Mouse (Mus musculus) monocyte, adult 5-6 weeks (primary cell): ENCODE data around the gene Hoxd10. TPM values are rescaled to one million over a fixed set of nuclear protein-coding genes. Genes with fewer than 3 reads are reported as not detected.

Source experiments
- ATAC-seq: fragments of 153-309, 156-312 bp; replicated peaks from 2 replicates; pipeline ENCODE4 v1.8.0; 2017; ENCODE audit warnings: mild to moderate bottlenecking; ENCODE audit not compliant: low TSS enrichment, insufficient number of reproducible peaks, severe bottlenecking, poor library complexity, low FRiP score
- total RNA-seq: library from RNA; stranded (forward); fragments of 200-1000, 200-491, 200-594 nt; gene quantifications from 3 replicates; pipeline ENCODE4 v1.2.3, GENCODE M21; 2017

Gene Hoxd10
- total RNA-seq, 1 experiment from 2014 or later = not detected

DNA sequence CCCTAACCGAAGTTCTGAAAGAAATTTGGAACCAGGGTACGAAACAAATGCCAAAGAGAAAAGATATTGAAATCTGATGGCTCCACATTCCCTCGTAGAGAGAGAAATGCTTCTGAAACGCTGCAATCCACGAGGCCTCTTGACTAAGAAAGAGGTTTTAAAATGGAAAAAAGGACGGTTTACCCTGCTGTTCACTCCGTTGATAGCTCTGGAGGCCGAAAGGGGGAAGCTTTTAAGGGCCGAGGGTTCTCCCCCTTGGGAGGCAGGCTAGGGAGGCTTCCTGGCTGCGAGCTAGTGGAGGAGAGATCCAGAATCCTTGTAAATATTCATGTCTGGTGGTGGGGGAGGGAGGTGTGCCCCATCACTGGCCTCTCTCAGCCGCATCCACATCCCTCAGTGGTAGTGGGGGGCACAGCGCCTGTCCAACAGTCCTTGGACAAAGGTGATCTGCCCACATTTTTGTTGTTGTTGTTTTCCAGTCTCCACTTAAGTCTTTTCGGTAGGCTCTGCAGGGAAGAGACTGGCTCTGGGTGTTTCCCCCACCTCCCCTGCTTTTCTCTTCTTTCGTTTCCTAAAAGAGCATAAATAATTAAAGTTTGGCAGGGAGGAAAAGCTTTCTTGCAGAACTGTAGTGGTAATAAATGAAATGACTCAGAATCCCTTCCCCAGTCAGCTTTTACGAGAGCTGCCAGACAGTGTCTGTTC lies 12.7 kb upstream of the Hoxd10 start, which contains the start of gene Hoxd11:
TSS of gene Hoxd11 (plus strand) at position 667 of the 705 bp plus-strand sequence.
- no peak for ATAC-seq

DNA sequence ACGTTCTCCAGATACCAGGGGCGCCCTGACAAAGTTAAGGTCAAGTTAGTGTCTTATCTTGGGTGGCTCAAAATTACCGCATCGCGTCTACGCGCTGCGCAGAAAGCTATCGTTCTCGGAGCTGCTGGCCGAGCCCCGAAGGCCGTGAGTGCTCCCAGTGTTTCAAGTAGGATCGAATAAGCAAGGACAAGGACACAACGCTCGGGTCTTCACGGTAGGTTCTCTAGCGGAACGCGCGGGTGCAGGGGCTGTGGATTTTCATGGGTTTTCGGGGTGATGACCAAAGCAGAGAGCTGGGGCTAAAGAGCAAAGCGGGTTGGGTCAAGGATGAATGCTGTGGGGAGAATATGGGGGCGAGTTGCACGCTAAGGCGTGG lies 12.1 kb upstream of the Hoxd10 start:
- ATAC-seq = no peak

DNA sequence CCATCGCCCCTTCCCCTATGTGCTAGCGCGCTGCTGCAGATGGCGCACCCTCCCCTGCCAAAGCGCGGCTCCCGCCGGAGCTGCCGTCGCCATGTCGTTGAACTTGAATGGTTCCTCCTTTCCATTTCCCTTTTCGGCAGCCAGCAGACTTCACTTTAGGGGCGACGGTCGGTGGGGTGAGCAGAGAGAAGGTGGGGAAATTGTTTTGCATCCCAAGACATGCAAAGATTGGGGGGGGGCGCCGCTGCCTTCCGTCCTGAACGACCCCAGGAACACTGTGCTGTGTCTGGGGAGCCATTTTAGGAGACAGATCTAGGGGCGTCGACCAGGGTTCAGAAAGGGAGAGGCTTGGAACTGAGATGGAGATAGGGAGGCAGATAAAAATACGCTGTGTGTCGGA lies 11.7 kb upstream of the Hoxd10 start:
- ATAC-seq = no peak

DNA sequence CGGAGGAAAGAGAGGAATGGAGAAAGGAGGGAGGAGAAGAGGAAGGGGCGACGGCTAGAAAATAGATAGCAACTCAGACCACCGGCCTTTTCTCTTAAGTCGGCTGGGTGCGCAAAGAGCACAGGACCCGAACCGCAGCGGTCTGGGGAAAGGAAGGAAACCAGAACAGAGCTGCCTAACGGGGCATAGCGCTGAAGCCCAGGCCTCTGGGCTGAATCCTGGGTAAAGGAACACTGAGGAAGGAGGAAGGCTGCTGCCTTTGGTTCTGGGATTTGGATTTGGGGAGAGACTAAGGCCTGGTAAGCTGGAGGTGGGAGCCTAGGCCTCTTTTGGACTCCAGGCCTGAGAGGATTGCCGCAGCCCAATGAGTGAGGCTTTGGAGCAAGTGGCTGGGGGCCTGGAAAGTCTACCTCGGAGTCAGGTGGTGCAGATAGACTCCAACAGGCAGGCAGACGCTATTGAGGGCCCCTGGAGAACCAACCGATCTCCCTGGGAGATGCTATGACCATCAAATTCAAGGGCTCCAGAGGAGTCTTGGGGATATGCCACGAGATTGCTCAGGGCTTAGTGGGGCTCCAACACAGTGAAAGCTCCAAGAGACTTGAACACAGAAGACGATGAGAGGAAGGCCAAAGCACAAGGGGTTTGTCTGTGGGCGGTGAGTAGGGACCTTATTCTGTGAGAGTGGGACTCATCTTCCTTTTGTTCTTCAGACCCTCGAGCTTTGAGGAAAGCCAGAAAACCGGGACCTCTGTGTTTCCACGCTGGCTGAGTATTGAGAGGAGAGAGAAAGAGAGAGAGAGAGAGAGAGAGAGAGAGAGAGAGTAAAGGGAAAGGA lies 10.9 kb upstream of the Hoxd10 start:
- ATAC-seq = no peak

DNA sequence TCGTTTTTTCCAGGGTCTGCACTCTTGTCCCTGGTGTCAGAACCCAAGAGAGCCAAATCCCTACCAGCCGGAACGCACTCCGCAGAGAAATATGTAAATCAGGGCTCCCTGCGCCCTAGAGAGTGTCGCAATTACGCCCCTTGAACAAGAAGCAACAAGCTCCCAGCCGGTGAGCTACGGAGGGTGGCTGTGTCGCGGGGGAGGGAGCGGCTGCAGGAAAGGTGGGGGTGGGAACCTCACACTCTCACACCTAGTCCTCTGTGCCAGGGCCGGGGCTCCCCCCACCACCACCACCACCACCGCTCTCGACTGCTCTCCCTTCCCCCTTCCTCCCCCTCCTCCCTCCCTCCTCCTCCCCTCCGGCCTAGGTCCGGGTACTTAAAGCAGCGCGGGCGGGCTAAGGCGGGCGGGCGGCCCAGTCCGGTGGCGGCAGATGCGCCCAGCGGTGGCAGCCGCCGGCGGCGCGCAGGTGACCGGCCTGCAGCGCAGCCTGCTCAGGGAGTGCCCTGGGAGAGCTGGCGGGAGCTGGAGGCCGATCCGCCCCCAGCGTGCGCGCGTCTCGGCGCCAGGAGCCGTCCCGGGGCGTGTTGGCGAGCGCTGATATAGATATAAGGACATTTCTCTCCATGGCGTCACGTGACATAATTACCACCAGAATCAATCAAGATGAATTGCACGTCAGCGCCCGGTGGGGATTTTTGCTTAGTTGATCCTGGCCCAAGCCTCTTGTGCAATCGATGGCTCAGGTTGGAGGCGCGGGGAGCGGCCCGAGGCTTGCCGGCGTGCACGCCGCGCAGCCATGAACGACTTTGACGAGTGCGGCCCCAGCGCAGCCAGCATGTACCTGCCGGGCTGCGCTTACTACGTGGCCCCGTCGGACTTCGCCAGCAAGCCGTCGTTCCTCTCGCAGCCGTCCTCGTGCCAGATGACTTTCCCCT lies 9.9 kb upstream of the Hoxd10 start:
- no peak for ATAC-seq

DNA sequence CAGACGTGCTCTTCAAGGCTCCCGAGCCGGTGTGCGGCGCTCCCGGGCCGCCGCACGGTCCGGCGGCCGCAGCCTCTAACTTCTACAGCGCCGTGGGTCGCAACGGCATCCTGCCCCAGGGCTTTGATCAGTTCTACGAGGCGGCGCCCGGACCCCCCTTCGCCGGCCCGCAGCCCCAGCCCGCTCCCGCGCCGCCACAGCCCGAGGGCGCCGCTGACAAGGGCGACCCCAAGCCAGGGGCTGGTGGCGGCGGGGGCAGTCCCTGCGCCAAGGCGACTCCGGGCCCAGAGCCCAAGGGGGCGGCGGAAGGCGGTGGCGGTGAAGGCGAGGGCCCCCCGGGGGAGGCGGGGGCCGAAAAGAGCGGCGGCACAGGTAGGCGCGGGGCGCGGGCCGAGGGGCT lies 8.9 kb upstream of the Hoxd10 start:
- no peak for ATAC-seq

DNA sequence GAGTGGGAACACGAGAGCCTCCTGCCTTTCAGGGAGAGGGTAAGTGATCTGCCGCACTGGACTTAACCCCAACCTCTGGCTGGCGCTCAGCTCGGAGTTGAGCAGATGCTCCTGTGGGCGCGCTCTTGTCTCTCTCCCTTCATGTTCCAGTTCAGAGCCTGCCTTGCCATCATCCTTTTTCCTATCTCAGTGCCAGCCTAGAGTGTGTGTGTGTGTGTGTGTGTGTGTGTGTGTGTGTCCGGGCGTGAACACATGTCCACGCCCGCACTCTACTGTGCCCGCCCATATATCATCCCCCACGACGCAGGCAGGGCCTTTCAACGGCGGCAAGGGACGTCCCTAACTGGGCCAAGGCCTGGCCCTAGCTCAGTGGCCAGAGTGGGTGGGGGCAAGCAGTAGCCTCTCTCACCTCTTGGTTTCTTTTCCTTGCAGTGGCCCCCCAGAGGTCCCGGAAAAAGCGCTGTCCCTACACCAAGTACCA lies 8.2 kb upstream of the Hoxd10 start:
- ATAC-seq = no peak

DNA sequence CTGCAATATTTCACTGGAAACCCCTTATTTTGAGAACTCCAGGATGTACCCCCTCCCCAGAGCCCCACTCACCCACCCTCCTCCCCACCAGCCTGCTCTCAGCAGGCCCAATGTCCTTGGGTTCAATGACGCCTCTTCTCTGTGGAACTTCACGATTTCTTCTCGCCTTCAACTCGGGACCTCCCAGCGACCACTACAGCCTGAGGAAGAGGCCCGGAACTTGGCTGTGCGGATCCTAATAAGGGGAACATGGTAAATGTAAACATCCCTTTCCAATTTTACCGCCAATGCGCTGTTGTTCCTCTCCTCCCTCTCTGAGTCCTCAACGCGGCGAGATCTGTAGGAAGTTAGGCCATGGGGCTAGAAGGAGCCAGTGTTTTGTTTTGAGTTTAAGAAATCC lies 7.6 kb upstream of the Hoxd10 start:
- ATAC-seq = no peak

DNA sequence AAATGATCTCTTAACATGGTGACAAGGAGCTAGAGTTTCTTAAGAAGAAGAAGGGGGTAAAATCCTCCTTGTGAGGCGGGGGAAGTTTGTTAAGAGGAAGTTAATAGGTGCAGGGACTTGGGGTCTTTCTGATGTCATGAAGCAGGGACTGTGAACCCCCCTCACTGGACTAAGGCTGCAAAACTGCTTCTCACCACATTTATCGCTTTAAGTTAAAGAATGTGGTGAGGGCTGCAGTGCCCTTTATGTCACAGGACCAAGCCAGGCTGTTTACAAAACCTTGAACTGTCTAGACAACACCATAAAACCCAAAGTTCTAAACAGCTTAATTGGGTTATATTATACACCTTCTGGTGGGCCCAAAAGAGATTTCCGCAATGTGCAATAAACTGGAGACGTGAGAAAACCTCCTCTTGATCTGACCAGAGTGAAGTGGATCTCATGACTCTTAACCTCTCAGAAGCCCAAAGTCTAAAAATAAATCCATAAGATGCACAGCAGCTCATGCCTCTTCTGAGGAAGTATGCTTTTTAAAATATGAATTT lies 6.6 kb upstream of the Hoxd10 start:
- ATAC-seq = no peak

DNA sequence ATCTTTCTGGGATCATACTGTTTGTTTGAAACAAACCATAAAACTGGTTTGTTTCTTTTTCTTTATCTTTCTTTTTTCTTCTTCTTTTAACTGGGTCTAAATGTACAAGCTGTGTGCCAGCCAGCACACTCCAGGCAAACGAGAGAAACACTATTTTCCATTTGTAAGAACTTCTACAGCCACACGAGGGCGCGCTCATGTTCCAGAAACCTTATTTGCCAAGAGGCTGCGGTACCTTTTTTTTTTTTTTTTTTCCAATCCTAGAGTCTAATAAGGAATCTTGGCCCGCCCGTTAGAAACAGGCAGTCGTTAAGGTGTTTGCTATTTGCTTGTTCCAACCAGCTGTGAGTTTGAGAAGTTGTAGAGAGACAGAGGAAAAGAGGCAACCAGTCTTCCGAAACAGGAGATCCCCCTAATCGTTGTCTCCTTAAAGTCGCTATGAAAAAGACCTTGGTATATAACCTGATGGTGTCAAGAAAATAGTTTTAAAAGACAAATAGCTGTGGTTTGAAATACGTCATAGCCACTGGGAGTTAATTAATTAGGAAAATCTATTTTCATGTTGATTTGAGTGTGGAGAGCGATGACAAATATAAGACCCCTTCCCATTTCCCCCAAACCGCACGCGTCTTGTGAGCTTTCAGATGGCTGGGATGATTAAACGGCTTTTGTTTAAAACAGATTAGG lies 5.3 kb upstream of the Hoxd10 start:
- no peak for ATAC-seq

DNA sequence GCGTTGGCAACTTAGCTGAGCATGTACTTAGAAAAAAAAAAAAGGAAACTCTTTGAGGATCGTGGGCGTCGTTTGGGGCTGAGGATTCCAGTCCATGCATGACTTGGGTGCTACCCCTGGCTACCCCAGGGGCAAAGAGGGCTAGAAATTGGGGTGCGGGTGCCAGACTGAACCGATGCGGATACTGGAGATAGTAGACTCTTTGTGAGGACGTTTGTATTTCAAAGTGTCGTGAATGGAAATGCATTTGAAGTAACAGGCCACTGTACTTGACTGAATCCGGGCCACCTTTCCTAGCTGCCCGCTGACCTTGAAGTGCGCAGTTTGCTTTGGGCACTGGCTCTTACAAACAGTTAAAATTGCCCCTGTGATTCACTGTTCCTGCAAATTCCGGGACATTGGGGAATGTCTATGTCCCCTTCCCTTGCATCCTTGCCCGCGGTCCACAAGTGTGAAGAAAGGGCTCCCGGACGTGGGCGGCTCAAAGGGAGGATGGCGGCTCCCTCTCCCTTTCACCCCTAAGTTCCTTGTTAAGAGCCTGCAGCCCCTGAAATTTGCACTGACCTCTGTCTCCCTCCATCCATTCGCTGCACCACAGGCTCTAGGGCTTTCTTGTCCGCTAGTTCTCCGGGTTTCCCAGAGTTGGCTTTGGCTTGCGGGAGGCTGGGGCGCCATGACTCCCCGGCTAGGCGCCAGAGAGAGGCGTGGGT lies 4.6 kb upstream of the Hoxd10 start:
- ATAC-seq = no peak

DNA sequence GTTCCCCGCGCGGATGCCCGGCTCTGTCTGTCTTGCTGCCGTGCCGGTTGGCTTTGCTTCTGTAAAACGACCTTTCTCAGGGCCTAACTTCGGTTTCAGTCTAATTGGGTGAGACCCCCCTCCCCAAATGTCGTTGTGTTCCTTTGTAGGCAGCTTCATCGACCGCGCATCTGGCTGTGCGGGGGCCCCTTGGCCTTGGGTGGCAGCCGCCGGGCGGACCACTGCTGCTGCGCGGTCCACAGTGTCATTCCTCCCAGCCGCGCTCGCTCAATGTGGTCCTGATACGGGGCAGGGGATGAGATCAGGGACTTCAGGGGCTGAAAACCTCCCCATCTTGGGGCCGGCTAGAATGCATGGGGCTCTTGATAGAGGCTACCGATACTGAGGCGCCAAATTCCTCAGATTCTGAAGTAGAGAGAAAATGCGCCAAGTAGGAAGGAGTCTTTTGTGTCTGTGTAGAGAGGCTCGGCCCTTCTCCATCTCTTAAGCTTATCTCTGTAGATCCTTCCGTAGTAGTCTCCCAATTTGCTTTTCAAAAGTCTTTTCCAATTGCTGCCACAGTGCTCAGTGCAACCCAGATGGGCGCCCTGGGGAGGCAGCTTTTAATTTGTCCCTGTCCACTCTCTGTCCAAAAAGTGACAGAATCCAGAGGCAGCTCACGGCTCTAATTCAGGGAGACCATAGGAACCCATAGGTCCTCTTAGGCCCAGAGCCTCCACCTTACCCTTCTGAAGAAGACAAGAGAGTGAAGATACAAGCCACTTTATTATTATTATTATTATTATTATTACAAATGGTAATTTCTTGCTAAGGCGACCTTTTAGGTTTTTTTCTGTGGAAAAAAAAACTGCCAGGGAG lies 3.8 kb upstream of the Hoxd10 start:
- ATAC-seq = no peak

DNA sequence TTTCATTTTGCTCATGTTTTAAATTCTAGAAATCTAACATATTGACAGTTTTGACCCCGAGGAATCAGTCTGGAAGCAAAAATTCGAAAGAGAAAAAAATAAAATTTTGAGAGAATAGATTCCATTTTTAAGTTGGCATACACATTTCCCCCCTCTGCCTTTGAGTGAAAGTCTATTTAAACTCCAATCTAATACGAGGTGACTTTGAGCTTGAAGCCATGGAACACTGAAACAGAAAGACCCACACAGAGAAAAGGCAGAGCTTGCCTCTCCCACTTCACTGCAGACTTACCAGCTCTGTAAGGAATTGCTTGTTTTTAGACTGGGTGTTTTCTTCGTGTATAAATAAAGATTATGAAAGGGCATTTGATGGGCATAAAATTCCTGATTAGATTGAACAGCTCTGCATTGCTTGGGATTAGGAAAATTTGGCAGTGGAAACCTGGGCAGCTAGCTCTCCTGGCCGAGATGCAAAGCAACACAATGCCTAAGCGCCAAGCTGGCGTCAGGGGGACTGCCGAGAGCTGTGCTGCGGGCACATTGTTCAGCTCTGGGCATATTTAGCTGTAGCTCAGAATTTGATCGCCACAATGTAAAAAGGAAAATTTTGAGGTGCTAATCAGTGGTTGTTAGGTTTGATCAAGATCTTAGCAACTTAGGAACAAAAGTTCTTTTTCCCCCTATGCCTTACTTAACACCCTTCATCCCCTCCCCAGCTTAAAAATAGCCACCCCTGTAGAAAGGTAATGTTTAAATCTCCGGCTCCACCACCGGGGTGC lies 2.7 kb upstream of the Hoxd10 start:
- ATAC-seq = no peak

DNA sequence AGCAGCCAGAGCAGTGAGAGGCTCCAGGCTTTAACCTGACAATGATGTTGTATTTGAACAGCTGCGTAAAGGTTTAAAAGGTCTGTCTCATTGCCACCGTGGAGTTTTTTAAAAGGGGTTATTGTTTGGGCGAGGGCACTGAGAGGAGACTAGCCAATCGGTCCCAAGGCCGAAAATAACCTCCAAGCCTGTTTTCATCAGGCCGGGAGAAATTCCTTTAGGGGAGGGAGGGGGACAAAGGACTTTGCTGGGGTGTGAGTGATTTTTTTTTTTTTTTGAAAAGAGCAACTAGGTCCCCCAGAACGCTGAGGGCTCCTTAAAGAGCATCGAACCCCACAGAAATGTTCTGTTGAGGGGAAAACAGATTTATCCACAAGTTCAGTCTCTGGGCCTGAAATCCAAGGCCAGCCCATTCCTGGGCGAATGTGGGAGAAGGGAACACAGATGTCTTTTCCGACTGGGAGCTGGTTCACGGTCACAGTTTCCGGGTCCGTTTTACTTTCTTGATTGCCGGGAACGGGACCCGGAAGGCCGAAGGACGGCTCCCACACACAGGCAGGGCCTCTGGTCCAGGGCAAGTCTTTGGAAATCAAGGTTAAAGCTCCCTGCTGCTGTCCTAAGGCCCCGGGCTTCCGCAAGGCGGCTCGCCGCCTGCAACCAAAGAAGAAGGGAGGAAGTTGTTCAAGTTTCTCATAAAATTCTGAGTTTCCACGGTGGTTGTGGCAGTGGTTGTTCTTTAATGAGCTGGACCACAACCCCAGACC lies 2.0 kb upstream of the Hoxd10 start:
- no peak for ATAC-seq

DNA sequence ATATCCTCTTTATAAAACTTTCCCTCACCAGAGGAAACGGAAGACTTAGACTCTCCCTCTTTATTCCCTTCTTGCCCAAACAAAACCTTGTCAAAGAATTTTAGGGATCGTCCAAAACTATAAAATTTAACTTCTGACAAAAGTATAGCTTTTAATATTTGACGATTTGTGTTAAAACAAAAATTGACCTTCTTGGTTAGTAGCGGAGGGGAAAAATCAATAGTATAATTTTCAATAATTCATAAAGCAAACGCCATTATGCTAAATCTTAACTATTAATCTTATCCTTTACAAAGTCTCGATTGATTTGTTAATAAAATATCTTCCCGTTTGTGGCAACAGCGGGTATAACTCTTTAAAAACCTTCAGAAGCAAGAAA lies 1.4 kb upstream of the Hoxd10 start:
- no peak for ATAC-seq
